Mouse (Mus musculus): ENCODE results near the gene Pnpo. TPM values are rescaled to one million over a fixed set of nuclear protein-coding genes. Genes with fewer than 3 reads are reported as not detected.

Gene Pnpo
- polyA plus RNA-seq, 1 experiment, result 66.0 TPM

- WGBS, result under 1% methylated on average over 55 of the region's 55 CpGs
Observed at GRCm38 (mm10) chr11:96916044-96916884, 27.5 kb downstream of the Pnpo start, which contains the start of gene Cdk5rap3. Cdk5rap3 (minus strand) TSS chr11:96916496.

GRCm38 (mm10) chr11:96912682-96913081, 31.1 kb downstream of the Pnpo start:
- DNase-seq (ENCODE audit: low read depth, low spot score), result no peak
- 79% methylated on average over 11 of the region's 11 CpGs for WGBS

More at GRCm38 (mm10) chr11:96916044-96916884, 27.5 kb downstream of the Pnpo start, which contains the start of gene Cdk5rap3:
- no peak for DNase-seq (ENCODE audit: low read depth, low spot score)

GRCm38 (mm10) chr11:96910003-96910402, 33.8 kb downstream of the Pnpo start:
- DNase-seq (ENCODE audit: low read depth, low spot score), result no peak
- 30% methylated on average over 7 of the region's 7 CpGs for WGBS

GRCm38 (mm10) chr11:96908594-96908993, 35.2 kb downstream of the Pnpo start:
- WGBS, result 96% methylated on average over 12 of the region's 12 CpGs
- no peak for DNase-seq (ENCODE audit: low read depth, low spot score)

- 76% methylated on average over 15 of the region's 15 CpGs for WGBS
- DNase-seq (ENCODE audit: low read depth, low spot score), result no peak
Observed at GRCm38 (mm10) chr11:96906431-96907161, 37.2 kb downstream of the Pnpo start.

- 53% methylated on average over 16 of the region's 16 CpGs for WGBS
- DNase-seq (ENCODE audit: low read depth, low spot score), result no peak
Observed at GRCm38 (mm10) chr11:96902639-96903635, 40.8 kb downstream of the Pnpo start.

- DNase-seq (ENCODE audit: low read depth, low spot score), result no peak
- 83% methylated on average over 9 of the region's 9 CpGs for WGBS
Observed at GRCm38 (mm10) chr11:96901332-96901731, 42.5 kb downstream of the Pnpo start.

- 59% methylated on average over 13 of the region's 13 CpGs for WGBS
- no peak for DNase-seq (ENCODE audit: low read depth, low spot score)
Observed at GRCm38 (mm10) chr11:96899449-96900306, 44.1 kb downstream of the Pnpo start.

GRCm38 (mm10) chr11:96895886-96896285, 47.9 kb downstream of the Pnpo start:
- WGBS, result 73% methylated on average over 4 of the region's 4 CpGs
- no peak for DNase-seq (ENCODE audit: low read depth, low spot score)

- no peak for DNase-seq (ENCODE audit: low read depth, low spot score)
- WGBS, result 67% methylated on average over 11 of the region's 11 CpGs
Observed at GRCm38 (mm10) chr11:96893203-96893842, 50.5 kb downstream of the Pnpo start.

GRCm38 (mm10) chr11:96891784-96892527, 51.8 kb downstream of the Pnpo start:
- DNase-seq (ENCODE audit: low read depth, low spot score), result no peak
- 53% methylated on average over 14 of the region's 14 CpGs for WGBS

Other genes starting within 250 kb of the Pnpo start
- gene Snx11, start 166.4 kb downstream of the Pnpo start, polyA plus RNA-seq (2012; rRNA removed), result 16.8 and 19.2 TPM in 2 replicates
- 13.1 and 16.7 TPM in 2 replicates for gene Cbx1, start 154.9 kb downstream of the Pnpo start, polyA plus RNA-seq (2012; rRNA removed)
- gene Nfe2l1, start 114.0 kb downstream of the Pnpo start, polyA plus RNA-seq (2012; rRNA removed), result 75.5 and 79.9 TPM in 2 replicates
- 13.4 and 16.9 TPM in 2 replicates for gene Copz2, start 94.1 kb downstream of the Pnpo start, polyA plus RNA-seq (2012; rRNA removed)
- 39.9 and 42.0 TPM in 2 replicates for gene Cdk5rap3, start 27.5 kb downstream of the Pnpo start, polyA plus RNA-seq (2012; rRNA removed)
- gene Prr15l, start 15.9 kb downstream of the Pnpo start, polyA plus RNA-seq (2012; rRNA removed), result 194 and 206 TPM in 2 replicates
- gene Sp2, start 39.0 kb upstream of the Pnpo start, polyA plus RNA-seq (2012; rRNA removed), result 11.3 and 13.3 TPM in 2 replicates
- 0.12 and 0.22 TPM in 2 replicates for gene Sp6, start 69.4 kb upstream of the Pnpo start, polyA plus RNA-seq (2012; rRNA removed)
- gene Scrn2, start 86.0 kb upstream of the Pnpo start, polyA plus RNA-seq (2012; rRNA removed), result 32.1 and 38.6 TPM in 2 replicates
- 0.11 and 0.16 TPM in 2 replicates for gene Lrrc46, start 97.4 kb upstream of the Pnpo start, polyA plus RNA-seq (2012; rRNA removed)
- gene Mrpl10, start 97.6 kb upstream of the Pnpo start, polyA plus RNA-seq (2012; rRNA removed), result 86.8 and 89.4 TPM in 2 replicates
- gene Osbpl7, start 106.6 kb upstream of the Pnpo start, polyA plus RNA-seq (2012; rRNA removed), result 35.3 and 42.6 TPM in 2 replicates
- gene Tbx21, start 171.3 kb upstream of the Pnpo start, polyA plus RNA-seq (2012; rRNA removed), result 0.92 and 1.1 TPM in 2 replicates
- 3.1 and 3.7 TPM in 2 replicates for gene Tbkbp1, start 207.5 kb upstream of the Pnpo start, polyA plus RNA-seq (2012; rRNA removed)
- 30.8 and 41.2 TPM in 2 replicates for gene Kpnb1, start 243.9 kb upstream of the Pnpo start, polyA plus RNA-seq (2012; rRNA removed)